Mouse (Mus musculus): Measurements from ENCODE around the gene Ttll10.

- no peak for TF ChIP-seq EP300 (IDR thresholded peaks at IDR 0.05; ENCODE audit: low read depth)
- no peak for TF ChIP-seq CTCF (IDR thresholded peaks at IDR 0.05; ENCODE audit: low read depth)
These were observed 65.6 kb downstream of the Ttll10 start for GRCm38 (mm10) chr4:155993606-155994005.

Measured in liver, postnatal 0 days (tissue).